Mouse (Mus musculus): ENCODE results near the gene Arpp19.

GRCm38 (mm10) chr9:75041840-75042525 is 4.6 kb downstream of the Arpp19 start:
- TF ChIP-seq EP300 (IDR thresholded peaks at IDR 0.05; ENCODE audit: insufficient read depth, low read depth, low read length) (no peak), CTCF (IDR thresholded peaks at IDR 0.05) (no peak), POLR2A (IDR thresholded peaks at IDR 0.05; ENCODE audit: insufficient read depth, low read depth, low read length) (no peak)

All from heart, adult 2 months (tissue).